Mouse (Mus musculus) embryonic facial prominence, embryonic 11.5 days (tissue): Measurements from ENCODE around the gene Pik3r3. TPM values are rescaled to one million over a fixed set of nuclear protein-coding genes. Genes with fewer than 3 reads are reported as not detected.

Experiments
- ATAC-seq: fragments of 200-750 bp; cut with Nextera tagmentation; replicated peaks from 2 replicates; pipeline ENCODE4 v1.8.0; 2017; ENCODE audit warnings: low read depth; ENCODE audit not compliant: insufficient number of reproducible peaks, low FRiP score, low TSS enrichment
- DNase-seq: peaks from one replicate; pipeline ENCODE4 v3.0.0-alpha.2; 2015; ENCODE audit warnings: low spot score
- H3K27ac ChIP-seq: fragments of 300-500 bp; sonication (generic); replicated peaks from 2 replicates; pipeline ENCODE4 v1.5.1; 2014; ENCODE audit warnings: mild to moderate bottlenecking, low read depth, low read length, control low read depth
- H3K27me3 ChIP-seq: fragments of 300-500 bp; sonication (generic); 2 replicates; pipeline ENCODE4 v1.6.1; 2014; ENCODE audit warnings: mild to moderate bottlenecking, low read length, moderate library complexity, mixed read lengths; ENCODE audit not compliant: control insufficient read depth, insufficient read depth
- H3K36me3 ChIP-seq: fragments of 300-500 bp; sonication (generic); replicated peaks from 2 replicates; pipeline ENCODE4 v1.6.1; 2014; ENCODE audit warnings: low read depth, mild to moderate bottlenecking, low read length, moderate library complexity, mixed read lengths; ENCODE audit not compliant: control insufficient read depth, insufficient read depth
- H3K4me1 ChIP-seq: fragments of 300-500 bp; sonication (generic); 2 replicates; pipeline ENCODE4 v1.6.1; 2014; ENCODE audit warnings: low read length, mixed read lengths; ENCODE audit not compliant: control insufficient read depth, insufficient read depth
- H3K4me2 ChIP-seq: fragments of 300-500 bp; sonication (generic); 2 replicates; pipeline ENCODE4 v1.6.1; 2014; ENCODE audit warnings: low read depth, mild to moderate bottlenecking, control low read depth, low read length, moderate library complexity
- H3K4me3 ChIP-seq: fragments of 300-500 bp; sonication (generic); 2 replicates; pipeline ENCODE4 v1.5.1; 2014; ENCODE audit warnings: low read depth, low read length, control low read depth
- H3K9ac ChIP-seq: fragments of 300-500 bp; sonication (generic); replicated peaks from 2 replicates; pipeline ENCODE4 v1.6.1; 2014; ENCODE audit warnings: mild to moderate bottlenecking, control low read depth, low read length
- H3K9me3 ChIP-seq: fragments of 300-500 bp; sonication (generic); replicated peaks from 2 replicates; pipeline ENCODE4 v1.6.1; 2016; ENCODE audit warnings: mild to moderate bottlenecking, low read length, inconsistent platforms, mixed read lengths; ENCODE audit not compliant: control insufficient read depth
- WGBS: fragments of 180-500 bp; shearing (Covaris S2); extraction: QIAGEN DNeasy Blood & Tissue Kit; methylation state at CpG from one replicate; pipeline ENCODE4 v1.1.7; 2014; 5-methylcytosine and 5-hydroxymethylcytosine counted together
- polyA plus RNA-seq: library from polyadenylated mRNA; unstranded; fragments of >200 nt; fragmentation: Nextera tagmentation; extraction: Ambion mirVana; gene quantifications from 2 replicates; pipeline ENCODE4 v1.2.1, GENCODE M21; 2014

The Pik3r3 gene
- polyA plus RNA-seq, 1 experiment from 2014 or later = 50.5 TPM

DNA sequence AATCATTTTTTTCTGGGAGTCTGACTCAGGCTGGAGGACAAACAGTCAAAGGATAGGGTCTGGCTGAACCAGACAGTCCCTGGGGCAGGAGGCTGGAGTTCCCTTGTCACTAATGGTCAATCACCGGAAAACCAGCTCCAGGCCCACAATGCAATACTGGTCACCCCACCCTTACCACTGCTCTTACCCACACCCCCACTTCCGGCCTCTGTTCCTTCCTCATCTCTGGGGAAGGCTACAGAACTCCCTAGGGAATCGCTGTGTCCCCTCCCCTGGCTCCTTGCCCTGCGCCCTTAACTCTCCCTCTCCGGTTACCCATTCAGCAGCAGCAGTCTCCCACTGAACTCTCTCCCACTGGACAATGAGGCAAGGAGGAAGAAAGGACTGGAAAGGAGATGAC is 44.3 kb upstream of the Pik3r3 start:
- no peaks in the 10 kb centered on the region for H3K9me3 ChIP-seq
- no peaks in the 10 kb centered on the region for H3K36me3 ChIP-seq
- H3K4me1 ChIP-seq = peaks cover 4% of the 10 kb centered on the region
- no peaks in the 10 kb centered on the region for H3K27me3 ChIP-seq
- H3K27ac ChIP-seq = peak overlapping the region; percentile 32; the same call in 1 of the 2 replicates
- H3K9ac ChIP-seq = peak overlapping the region; percentile 1; the same call in 1 of the 2 replicates
- 16% methylated on average over 5 of the region's 5 CpGs for WGBS
- peak overlapping the region; percentile 21; the same call in 1 of the 2 replicates for H3K4me2 ChIP-seq
- DNase-seq (no peak), ATAC-seq (no peak)
- no peak overlapping the region for H3K4me3 ChIP-seq

DNA sequence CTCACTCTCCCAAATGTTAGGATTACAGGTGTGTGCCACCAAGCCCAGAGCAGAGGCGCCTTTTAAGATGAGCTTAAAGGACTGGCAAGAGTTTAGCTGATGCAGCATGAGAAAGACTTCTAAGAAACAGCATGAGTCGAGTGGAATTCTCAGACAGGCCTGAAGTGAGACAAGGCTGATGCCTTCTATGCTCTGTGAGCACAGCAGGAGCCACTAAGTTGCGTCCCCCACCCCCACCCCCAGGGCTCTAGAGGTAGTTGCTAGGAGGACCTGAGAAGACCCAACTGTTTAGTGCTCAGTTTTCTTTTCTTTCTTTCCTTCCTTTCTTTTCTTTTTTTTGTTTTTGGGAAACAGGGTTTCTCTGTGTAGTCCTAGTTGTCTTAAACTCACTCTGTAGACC is 39.3 kb upstream of the Pik3r3 start:
- WGBS = 28% methylated on average over 3 of the region's 3 CpGs
- no peak overlapping the region for H3K4me3 ChIP-seq
- no peaks in the 10 kb centered on the region for H3K27me3 ChIP-seq
- no peak overlapping the region for H3K4me2 ChIP-seq
- ATAC-seq (no peak), DNase-seq (no peak)
- H3K27ac ChIP-seq = no peak overlapping the region
- H3K9me3 ChIP-seq = no peaks in the 10 kb centered on the region
- H3K4me1 ChIP-seq = no peaks in the 10 kb centered on the region
- no peaks in the 10 kb centered on the region for H3K36me3 ChIP-seq
- H3K9ac ChIP-seq = no peak overlapping the region

GRCm38 (mm10) chr4:116182745-116183144 is 38.7 kb upstream of the Pik3r3 start:
- Histone ChIP-seq H3K4me3 (no peak overlapping the region), H3K4me1 (no peaks in the 10 kb centered on the region), H3K27ac (no peak overlapping the region), H3K9ac (no peak overlapping the region; the same call in 1 of the 2 replicates), H3K27me3 (no peaks in the 10 kb centered on the region), H3K4me2 (0 out of 2 replicates have a peak overlapping the region, but pooled peaks have one; percentile 26), H3K36me3 (no peaks in the 10 kb centered on the region), H3K9me3 (no peaks in the 10 kb centered on the region)
- WGBS = 5% methylated on average over 12 of the region's 12 CpGs
- ATAC-seq = no peak
- DNase-seq = peak; percentile 48

- H3K4me3 ChIP-seq = no peak overlapping the region
- no peaks in the 10 kb centered on the region for H3K9me3 ChIP-seq
- WGBS = 88% methylated on average over 4 of the region's 4 CpGs
- no peaks in the 10 kb centered on the region for H3K27me3 ChIP-seq
- H3K4me1 ChIP-seq = no peaks in the 10 kb centered on the region
- no peaks in the 10 kb centered on the region for H3K36me3 ChIP-seq
- no peak overlapping the region for H3K9ac ChIP-seq
- ATAC-seq = no peak
- DNase-seq = no peak
- H3K27ac ChIP-seq = no peak overlapping the region
- no peak overlapping the region for H3K4me2 ChIP-seq
These were observed 36.3 kb upstream of the Pik3r3 start for GRCm38 (mm10) chr4:116185083-116185482.

- no peak overlapping the region for H3K9ac ChIP-seq
- no peak for ATAC-seq
These were observed 29.1 kb upstream of the Pik3r3 start for GRCm38 (mm10) chr4:116192286-116192835.

DNA sequence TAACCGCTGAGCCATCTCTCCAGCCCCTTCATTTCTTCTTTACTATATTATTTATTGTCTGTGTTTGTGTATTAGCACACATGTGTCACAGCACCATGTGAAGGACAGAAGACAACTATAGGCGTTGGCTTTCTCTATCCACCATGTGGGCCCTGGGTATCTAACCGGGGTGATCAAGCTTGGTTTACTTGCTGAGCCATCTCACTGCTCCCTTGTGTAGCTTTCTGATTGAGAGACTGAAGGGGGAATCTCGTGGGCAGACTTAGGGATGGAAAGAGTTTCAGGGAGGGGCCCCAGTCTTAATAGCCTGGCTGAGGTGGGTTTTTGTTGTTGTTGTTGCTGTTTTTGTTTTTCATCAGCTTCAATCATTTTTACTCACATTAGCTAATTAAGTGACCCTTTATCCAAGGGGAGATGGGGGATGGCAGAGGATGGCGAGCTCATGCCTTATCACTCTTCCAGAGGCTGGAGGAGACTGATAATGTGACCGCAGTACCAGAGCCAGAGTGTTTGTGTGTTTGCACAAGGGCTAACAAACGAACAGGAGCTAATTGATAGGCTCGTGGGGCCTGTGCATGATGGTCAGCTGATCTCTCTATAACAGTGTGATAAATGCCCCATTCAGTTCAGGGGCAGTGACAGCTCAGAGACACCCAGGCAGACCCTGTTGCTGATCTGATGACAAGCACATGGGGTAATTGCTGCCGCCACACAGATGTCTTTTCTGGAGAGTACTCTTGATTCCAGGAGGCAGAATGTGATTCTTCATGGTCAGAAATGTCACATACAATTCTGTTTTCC is 27.6 kb upstream of the Pik3r3 start:
- no peaks in the 10 kb centered on the region for H3K36me3 ChIP-seq
- H3K27me3 ChIP-seq = no peaks in the 10 kb centered on the region
- H3K4me1 ChIP-seq = no peaks in the 10 kb centered on the region
- H3K27ac ChIP-seq = no peak overlapping the region
- H3K4me3 ChIP-seq = no peak overlapping the region
- no peak overlapping the region for H3K9ac ChIP-seq
- no peak overlapping the region for H3K4me2 ChIP-seq
- ATAC-seq (0 out of 2 replicates have a peak, but pooled peaks have one; percentile 18), DNase-seq (no peak)
- WGBS = 64% methylated on average over 9 of the region's 9 CpGs
- H3K9me3 ChIP-seq = no peaks in the 10 kb centered on the region

More at GRCm38 (mm10) chr4:116192286-116192835, 29.1 kb upstream of the Pik3r3 start:
- Histone ChIP-seq H3K9me3 (no peaks in the 10 kb centered on the region), H3K4me3 (no peak overlapping the region), H3K4me2 (no peak overlapping the region), H3K36me3 (no peaks in the 10 kb centered on the region), H3K27me3 (no peaks in the 10 kb centered on the region), H3K4me1 (no peaks in the 10 kb centered on the region), H3K27ac (no peak overlapping the region)
- 30% methylated on average over 4 of the region's 4 CpGs for WGBS
- no peak for DNase-seq

- Histone ChIP-seq H3K4me2 (no peak overlapping the region), H3K9me3 (no peaks in the 10 kb centered on the region), H3K4me3 (no peak overlapping the region), H3K4me1 (no peaks in the 10 kb centered on the region), H3K36me3 (no peaks in the 10 kb centered on the region), H3K27me3 (no peaks in the 10 kb centered on the region), H3K27ac (no peak overlapping the region), H3K9ac (no peak overlapping the region)
- DNase-seq (no peak), ATAC-seq (no peak)
- 85% methylated on average over 2 of the region's 2 CpGs for WGBS
These were observed 23.0 kb upstream of the Pik3r3 start for GRCm38 (mm10) chr4:116198422-116198821.

GRCm38 (mm10) chr4:116204422-116204821 is 17.0 kb upstream of the Pik3r3 start:
- Histone ChIP-seq H3K36me3 (no peaks in the 10 kb centered on the region), H3K27me3 (no peaks in the 10 kb centered on the region), H3K4me2 (no peak overlapping the region), H3K4me3 (no peak overlapping the region), H3K9me3 (no peaks in the 10 kb centered on the region), H3K27ac (no peak overlapping the region), H3K9ac (no peak overlapping the region), H3K4me1 (no peaks in the 10 kb centered on the region)
- ATAC-seq (no peak), DNase-seq (no peak)
- 71% methylated on average over 3 of the region's 3 CpGs for WGBS
